Mouse (Mus musculus): ENCODE measurements around the gene Flt4. TPM values are rescaled to one million over a fixed set of nuclear protein-coding genes. Genes with fewer than 3 reads are reported as not detected.

Gene Flt4
- polyA plus RNA-seq, 1 experiment from 2014 or later = 4.1 TPM

DNA sequence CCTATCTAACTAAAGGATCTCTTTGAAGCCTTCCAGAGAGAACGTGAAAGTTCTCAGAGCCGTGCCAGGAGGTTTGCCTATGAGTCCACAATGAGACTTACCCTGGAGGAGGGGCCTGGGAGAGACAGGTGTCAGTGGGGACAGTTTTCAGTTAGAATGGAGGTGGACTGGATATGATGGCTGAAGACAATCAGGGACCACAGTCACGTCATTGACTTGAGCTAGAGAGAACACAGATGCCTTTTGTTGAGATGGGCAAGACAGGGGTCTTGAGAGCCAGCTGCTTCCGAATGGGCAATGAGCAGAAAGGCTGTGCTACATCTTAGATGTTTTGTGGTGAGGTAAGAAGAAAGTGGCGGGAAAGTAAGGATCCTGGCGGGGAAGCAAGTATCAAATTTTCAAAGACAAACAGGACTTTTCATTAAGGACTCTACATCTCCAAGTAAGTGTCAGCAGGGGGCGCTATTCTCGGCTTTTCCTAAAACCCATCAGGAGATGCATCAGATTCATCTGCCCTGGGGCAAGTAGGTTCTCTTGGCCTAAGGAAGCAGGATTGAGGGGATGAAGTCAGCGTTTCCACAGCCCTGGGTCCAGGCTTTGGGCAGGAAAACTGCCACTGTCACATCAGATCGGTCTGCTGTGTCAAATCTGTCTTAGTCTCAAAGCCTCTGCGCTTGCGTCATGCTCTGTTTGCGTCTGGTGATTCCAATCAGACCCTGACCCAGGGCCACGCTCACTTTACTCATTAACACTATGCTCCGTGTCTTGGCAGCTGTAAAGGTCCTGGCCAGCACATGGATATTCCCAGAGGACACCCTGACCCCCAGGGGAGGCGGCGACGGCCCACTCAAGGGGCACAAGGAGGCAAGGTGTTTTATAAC, 41.3 kb downstream of the Flt4 start:
- Histone ChIP-seq H3K9ac (no peak overlapping the region), H3K36me3 (no peaks in the 10 kb centered on the region), H3K9me3 (no peaks in the 10 kb centered on the region), H3K27me3 (no peaks in the 10 kb centered on the region), H3K27ac (no peak overlapping the region), H3K4me1 (peaks cover 6% of the 10 kb centered on the region), H3K4me2 (peak overlapping the region; percentile 12; the same call in 1 of the 2 replicates), H3K4me3 (no peak overlapping the region)
- ATAC-seq (ENCODE audit: insufficient number of reproducible peaks, insufficient read depth, low FRiP score, low TSS enrichment, low read depth) = no peak
- WGBS = 50% methylated on average over 18 of the region's 18 CpGs

GRCm38 (mm10) chr11:49650994-49651761, 42.1 kb downstream of the Flt4 start:
- no peaks in the 10 kb centered on the region for H3K27me3 ChIP-seq
- no peak overlapping the region for H3K4me3 ChIP-seq
- peaks cover 6% of the 10 kb centered on the region for H3K4me1 ChIP-seq
- 69% methylated on average over 16 of the region's 16 CpGs for WGBS
- ATAC-seq (ENCODE audit: insufficient number of reproducible peaks, insufficient read depth, low FRiP score, low TSS enrichment, low read depth) = no peak
- no peak overlapping the region for H3K27ac ChIP-seq
- no peaks in the 10 kb centered on the region for H3K9me3 ChIP-seq
- H3K9ac ChIP-seq = no peak overlapping the region
- H3K36me3 ChIP-seq = no peaks in the 10 kb centered on the region
- H3K4me2 ChIP-seq = peak overlapping the region; percentile 12; the same call in 1 of the 2 replicates

- WGBS = 85% methylated on average over 10 of the region's 10 CpGs
- Histone ChIP-seq H3K9me3 (no peaks in the 10 kb centered on the region), H3K9ac (no peak overlapping the region), H3K4me3 (no peak overlapping the region), H3K27me3 (no peaks in the 10 kb centered on the region), H3K27ac (no peak overlapping the region), H3K36me3 (no peaks in the 10 kb centered on the region), H3K4me1 (peaks cover 6% of the 10 kb centered on the region), H3K4me2 (no peak overlapping the region)
- no peak for ATAC-seq (ENCODE audit: insufficient number of reproducible peaks, insufficient read depth, low FRiP score, low TSS enrichment, low read depth)
Measured at GRCm38 (mm10) chr11:49651762-49652322, 42.8 kb downstream of the Flt4 start.

- no peak for ATAC-seq (ENCODE audit: insufficient number of reproducible peaks, insufficient read depth, low FRiP score, low TSS enrichment, low read depth)
- Histone ChIP-seq H3K4me1 (peaks cover 6% of the 10 kb centered on the region), H3K9ac (no peak overlapping the region), H3K27me3 (no peaks in the 10 kb centered on the region), H3K4me3 (no peak overlapping the region), H3K4me2 (peak overlapping the region; percentile 42), H3K36me3 (no peaks in the 10 kb centered on the region), H3K27ac (no peak overlapping the region), H3K9me3 (no peaks in the 10 kb centered on the region)
- 26% methylated on average over 19 of the region's 19 CpGs for WGBS
Measured at GRCm38 (mm10) chr11:49652401-49653078, 43.5 kb downstream of the Flt4 start.

DNA sequence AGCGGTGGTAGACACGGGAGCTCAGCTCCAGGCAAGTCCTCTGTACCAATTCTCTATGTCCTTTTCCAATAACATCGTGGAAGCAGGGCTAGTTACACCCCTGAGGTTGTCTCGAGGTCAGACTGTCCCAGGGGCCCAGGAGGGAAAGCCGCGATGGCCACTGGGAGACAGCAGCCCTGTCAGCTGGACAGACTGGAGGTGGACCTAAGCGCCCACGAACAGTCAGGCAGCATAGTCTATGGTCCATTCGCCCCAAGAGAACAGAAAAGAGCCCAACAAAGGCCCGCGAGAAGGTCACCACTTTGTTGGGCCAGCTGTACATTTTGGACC, 44.0 kb downstream of the Flt4 start:
- no peak overlapping the region for H3K9ac ChIP-seq

GRCm38 (mm10) chr11:49654651-49655050, 45.6 kb downstream of the Flt4 start:
- WGBS = 87% methylated on average over 5 of the region's 5 CpGs
- no peak overlapping the region for H3K4me2 ChIP-seq
- no peak overlapping the region for H3K4me3 ChIP-seq
- H3K9ac ChIP-seq = no peak overlapping the region
- peaks cover 6% of the 10 kb centered on the region for H3K4me1 ChIP-seq
- ATAC-seq (ENCODE audit: insufficient number of reproducible peaks, insufficient read depth, low FRiP score, low TSS enrichment, low read depth) = no peak
- no peaks in the 10 kb centered on the region for H3K27me3 ChIP-seq
- no peak overlapping the region for H3K27ac ChIP-seq
- H3K9me3 ChIP-seq = no peaks in the 10 kb centered on the region
- no peaks in the 10 kb centered on the region for H3K36me3 ChIP-seq

More for the DNA sequence above, 44.0 kb downstream of the Flt4 start:
- ATAC-seq (ENCODE audit: insufficient number of reproducible peaks, insufficient read depth, low FRiP score, low TSS enrichment, low read depth) = no peak
- H3K4me2 ChIP-seq = peak overlapping the region; percentile 42
- H3K4me3 ChIP-seq = no peak overlapping the region
- H3K36me3 ChIP-seq = no peaks in the 10 kb centered on the region
- 40% methylated on average over 11 of the region's 11 CpGs for WGBS
- no peaks in the 10 kb centered on the region for H3K9me3 ChIP-seq
- H3K4me1 ChIP-seq = peaks cover 6% of the 10 kb centered on the region
- no peak overlapping the region for H3K27ac ChIP-seq
- H3K27me3 ChIP-seq = no peaks in the 10 kb centered on the region

GRCm38 (mm10) chr11:49655501-49655900, 46.4 kb downstream of the Flt4 start:
- Histone ChIP-seq H3K4me3 (no peak overlapping the region), H3K27ac (no peak overlapping the region), H3K4me2 (no peak overlapping the region), H3K36me3 (no peaks in the 10 kb centered on the region), H3K9me3 (no peaks in the 10 kb centered on the region), H3K9ac (no peak overlapping the region), H3K4me1 (peaks cover 5% of the 10 kb centered on the region), H3K27me3 (no peaks in the 10 kb centered on the region)
- ATAC-seq (ENCODE audit: insufficient number of reproducible peaks, insufficient read depth, low FRiP score, low TSS enrichment, low read depth) = no peak

DNA sequence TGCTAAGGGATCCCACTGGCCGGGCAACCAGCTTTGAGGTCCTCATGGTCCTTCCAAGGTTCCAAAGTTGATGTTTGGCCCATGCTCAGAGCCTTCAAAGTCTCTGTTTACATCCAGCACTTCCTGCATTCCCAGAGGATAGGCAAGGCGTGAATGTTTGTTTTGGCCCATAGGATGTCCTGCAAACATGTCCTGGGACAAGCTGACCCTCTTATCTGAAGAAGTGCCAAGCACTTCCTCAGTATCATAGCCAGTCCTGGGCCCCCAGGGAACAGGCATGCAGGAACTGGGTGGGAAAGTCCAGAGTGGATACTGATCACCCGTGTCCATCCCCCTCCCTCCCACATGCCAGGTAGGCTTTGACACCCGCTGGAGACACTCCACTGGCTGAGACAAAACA, 49.0 kb downstream of the Flt4 start:
- Histone ChIP-seq H3K4me3 (no peak overlapping the region), H3K4me1 (no peaks in the 10 kb centered on the region; the same call in 1 of the 2 replicates), H3K27ac (no peak overlapping the region), H3K36me3 (no peaks in the 10 kb centered on the region), H3K27me3 (no peaks in the 10 kb centered on the region), H3K4me2 (no peak overlapping the region), H3K9me3 (no peaks in the 10 kb centered on the region), H3K9ac (no peak overlapping the region)
- no peak for ATAC-seq (ENCODE audit: insufficient number of reproducible peaks, insufficient read depth, low FRiP score, low TSS enrichment, low read depth)
- WGBS = 84% methylated on average over 4 of the region's 4 CpGs

DNA sequence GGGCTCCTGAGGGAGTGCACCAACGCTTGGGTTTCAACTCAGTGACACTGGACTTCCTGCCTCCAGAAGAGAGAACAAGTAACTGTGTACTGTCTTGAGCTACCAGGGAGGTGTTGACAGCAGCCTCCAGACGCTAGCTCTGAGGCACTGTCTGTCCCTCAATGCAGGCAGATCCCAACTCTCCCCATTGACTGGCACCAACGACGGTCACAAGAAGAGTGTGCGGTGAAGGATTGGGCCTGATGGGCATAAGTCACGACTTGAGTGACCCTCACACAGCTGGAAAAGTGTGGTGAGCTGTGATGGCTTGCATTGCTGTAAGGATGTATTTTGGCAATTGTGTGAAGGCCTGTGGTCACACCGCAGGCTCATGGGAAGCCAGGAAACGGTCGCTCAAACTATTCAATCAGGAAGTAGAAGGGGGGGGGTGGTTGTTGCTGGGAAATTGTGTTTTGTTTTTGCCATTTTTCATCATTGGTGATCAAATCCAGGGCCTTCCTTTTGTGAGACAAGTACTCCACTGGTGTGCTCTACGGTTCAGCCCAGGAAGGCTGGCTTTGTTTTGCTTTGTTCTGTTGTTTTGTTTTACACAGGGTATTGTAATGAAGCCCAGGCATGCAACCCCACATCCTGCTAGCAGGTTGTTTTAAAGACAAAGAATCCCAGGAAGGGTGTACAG, 49.9 kb downstream of the Flt4 start:
- Histone ChIP-seq H3K9me3 (no peaks in the 10 kb centered on the region), H3K9ac (no peak overlapping the region), H3K36me3 (no peaks in the 10 kb centered on the region), H3K4me2 (no peak overlapping the region), H3K27me3 (no peaks in the 10 kb centered on the region), H3K4me3 (no peak overlapping the region), H3K4me1 (no peaks in the 10 kb centered on the region), H3K27ac (no peak overlapping the region)
- WGBS = 70% methylated on average over 10 of the region's 10 CpGs
- 0 out of 2 replicates have a peak, but pooled peaks have one; percentile 17 for ATAC-seq (ENCODE audit: insufficient number of reproducible peaks, insufficient read depth, low FRiP score, low TSS enrichment, low read depth)

DNA sequence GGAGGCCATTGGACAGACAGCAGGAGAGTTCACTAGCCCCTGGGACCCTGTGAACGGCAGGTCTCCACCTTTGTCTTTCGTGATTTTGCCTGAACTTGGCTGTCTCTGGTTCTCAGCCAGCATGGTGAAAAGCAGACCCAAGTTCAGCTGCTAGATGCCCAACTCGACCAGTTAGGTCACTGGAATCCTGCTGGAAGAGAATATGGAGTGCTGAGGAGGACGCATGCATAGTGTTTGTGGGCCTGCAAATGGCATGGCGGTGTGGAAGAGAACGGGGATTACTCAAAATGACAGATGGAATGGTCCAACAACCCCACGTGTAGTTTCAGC, 50.4 kb downstream of the Flt4 start:
- Histone ChIP-seq H3K27me3 (no peaks in the 10 kb centered on the region), H3K4me3 (no peak overlapping the region), H3K9me3 (no peaks in the 10 kb centered on the region), H3K9ac (no peak overlapping the region), H3K27ac (no peak overlapping the region), H3K36me3 (no peaks in the 10 kb centered on the region), H3K4me2 (no peak overlapping the region), H3K4me1 (no peaks in the 10 kb centered on the region)
- WGBS = 72% methylated on average over 7 of the region's 7 CpGs
- no peak for ATAC-seq (ENCODE audit: insufficient number of reproducible peaks, insufficient read depth, low FRiP score, low TSS enrichment, low read depth)

DNA sequence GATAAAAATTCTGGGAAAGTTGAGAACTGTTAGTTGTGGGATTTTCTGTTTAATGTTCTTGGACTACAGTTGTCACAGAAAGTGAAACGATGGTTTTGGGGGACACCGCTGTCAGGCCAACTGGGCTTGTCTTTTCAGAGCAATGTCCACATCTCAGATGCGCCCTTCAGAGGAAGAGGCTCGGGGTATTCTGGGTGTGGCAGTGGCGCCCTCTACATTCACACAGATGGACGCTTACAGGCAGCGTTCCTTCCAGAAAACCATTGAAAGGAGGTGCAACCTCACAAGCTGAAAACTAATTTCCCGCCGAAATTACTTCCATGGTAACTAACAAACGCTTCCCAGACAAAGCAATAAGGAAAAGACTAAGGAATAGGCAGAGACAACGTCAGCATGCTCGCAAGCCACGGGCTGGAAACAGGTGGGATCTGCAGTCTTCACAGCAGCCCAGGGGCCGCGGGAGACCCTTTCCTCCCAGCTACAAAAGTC, 53.3 kb downstream of the Flt4 start:
- Histone ChIP-seq H3K36me3 (no peaks in the 10 kb centered on the region), H3K4me3 (no peak overlapping the region), H3K4me2 (no peak overlapping the region), H3K9me3 (no peaks in the 10 kb centered on the region), H3K27ac (no peak overlapping the region), H3K4me1 (no peaks in the 10 kb centered on the region), H3K27me3 (no peaks in the 10 kb centered on the region), H3K9ac (no peak overlapping the region)
- ATAC-seq (ENCODE audit: insufficient number of reproducible peaks, insufficient read depth, low FRiP score, low TSS enrichment, low read depth) = no peak
- WGBS = 59% methylated on average over 15 of the region's 15 CpGs

Data from embryonic facial prominence, embryonic 13.5 days (tissue).